Mouse (Mus musculus): ENCODE data around the gene C77080.

Gene C77080

DNA sequence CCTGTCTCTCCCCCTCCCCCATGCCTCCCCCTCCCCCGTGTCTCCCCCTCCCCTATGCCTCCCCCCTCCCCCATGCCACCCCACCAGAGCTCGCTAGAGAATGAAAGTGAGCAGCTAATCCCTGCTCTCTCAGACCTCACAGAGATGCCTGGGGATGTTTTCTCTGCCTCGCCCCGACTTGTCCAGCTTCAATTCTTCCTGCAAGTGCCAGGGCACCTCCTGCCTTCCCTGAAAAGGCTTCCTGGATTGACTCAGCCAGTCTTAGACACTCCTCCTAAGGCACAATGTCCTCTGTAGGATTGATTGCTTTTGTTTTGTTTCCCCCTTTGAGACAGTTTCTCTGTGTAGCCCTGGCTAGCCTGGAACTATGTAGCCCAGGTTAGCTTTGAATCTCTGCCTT, at the start of gene C77080:
Gene C77080, minus strand, starts transcription at position 209 of the 400 bp plus-strand sequence.
- no peak for DNase-seq

DNA sequence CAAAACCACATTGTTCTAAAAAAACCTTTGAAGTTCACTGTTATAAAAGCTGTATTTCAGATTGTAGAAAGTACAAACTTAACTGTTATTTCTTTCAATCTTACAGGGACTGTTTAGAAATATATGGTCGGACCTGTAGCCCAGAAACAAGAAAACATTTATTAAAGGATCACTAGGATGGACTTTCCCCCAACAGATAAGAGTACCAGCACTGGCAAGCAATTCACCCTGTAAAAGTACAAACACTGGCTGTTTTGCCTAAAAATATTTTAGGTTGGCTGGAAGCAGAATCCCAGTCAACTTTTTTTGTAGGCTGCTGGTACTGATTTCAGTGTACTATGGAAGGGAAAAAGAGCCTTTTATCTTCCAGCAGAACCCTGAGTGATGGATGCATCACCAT, 46.7 kb upstream of the C77080 start:
- DNase-seq = no peak

DNA sequence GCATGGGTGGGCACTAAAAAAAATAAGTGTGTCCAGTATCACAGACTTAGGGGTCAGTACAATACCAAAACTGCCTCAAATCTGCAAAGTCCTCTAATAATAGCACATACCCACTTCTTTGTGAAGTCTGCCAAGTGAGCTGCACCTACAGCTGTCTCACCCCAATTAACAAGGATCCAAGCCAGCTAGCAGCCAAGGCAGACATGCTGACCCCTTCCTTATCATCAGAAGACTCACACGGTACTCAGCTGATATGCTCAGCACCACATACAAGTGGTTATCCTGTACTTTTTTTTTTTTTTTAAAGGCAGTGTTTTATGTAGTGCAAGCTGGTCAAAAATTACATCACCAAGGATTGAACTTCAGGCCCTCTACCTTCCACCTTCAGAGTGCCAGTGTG, 43.1 kb upstream of the C77080 start:
- DNase-seq = no peak

DNA sequence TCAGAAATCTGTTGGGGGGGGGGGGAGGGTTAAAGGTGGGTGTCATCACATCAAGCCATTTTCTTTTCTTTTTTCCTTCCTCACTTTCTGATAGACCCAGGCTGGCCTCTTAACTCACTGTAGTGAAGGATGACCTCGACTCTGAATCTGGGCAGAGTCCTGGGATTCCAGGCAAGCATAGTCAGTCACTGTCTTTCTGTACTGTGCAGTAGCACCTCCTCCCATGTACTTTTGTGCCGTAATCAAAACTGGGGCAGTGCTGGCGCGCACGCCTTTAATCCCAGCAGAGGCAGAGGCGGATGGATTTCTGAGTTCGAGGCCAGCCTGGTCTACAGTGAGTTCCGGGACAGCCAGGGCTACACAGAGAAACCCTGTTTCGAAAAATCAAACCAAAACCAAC, 42.6 kb upstream of the C77080 start:
- DNase-seq = no peak

DNA sequence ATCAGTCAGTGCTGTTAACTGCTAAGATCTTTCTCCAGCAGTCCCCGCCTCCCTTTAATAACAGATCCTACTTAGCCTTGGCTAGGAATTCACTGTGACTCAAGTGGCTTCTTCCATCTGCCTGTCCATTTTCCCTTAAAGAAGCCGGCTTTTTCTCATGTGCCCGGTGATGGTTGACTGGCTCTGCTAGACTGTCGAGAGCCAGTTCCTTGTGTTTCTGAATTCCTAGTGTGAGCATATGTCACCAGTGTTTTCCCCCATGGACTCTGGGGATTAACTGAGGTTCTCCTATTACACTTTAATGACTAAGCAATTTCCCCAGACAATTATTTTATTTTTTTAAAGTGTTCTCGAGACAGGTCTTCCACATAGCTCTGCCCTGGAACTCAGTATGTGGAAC, 42.2 kb upstream of the C77080 start:
- no peak for DNase-seq

DNA sequence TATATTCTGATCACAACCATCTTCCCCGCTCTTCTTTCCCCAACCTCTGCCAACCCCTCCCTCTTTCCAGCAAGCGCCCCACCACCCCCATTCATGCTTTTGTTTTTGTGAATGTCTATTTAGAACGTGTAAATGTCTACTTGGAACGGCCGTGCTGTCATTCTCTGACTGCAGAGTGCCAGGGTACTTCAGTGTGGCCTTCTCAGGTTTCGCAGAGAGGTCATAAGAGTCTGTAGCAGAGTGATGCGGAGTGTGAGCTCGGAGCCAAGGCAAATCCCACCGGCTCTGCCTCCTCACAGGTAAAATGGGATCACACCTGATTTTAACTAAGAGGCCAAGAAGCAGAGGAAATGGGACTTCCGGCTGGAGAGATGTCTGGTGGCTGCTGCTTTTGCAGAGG, 37.9 kb upstream of the C77080 start:
- no peak for DNase-seq

DNA sequence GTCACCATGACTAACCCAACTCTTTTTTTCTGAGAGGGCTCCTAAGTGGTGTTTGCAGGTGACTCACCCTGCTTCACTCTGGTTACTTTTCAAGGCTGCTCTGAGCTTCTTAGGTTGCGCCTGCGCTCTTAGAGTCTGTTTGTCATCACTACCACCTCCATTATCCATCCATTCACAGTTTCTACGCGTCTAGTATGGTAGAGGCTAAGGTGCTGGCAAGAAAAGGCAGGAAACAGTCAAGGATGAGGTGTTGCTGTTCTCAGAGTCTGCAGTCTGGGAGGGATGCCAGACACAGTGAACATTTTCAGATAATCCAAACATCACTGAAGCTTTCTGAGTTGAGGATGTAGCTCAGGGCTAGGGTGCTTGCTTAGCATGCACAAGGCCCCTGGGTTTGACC, 36.5 kb upstream of the C77080 start:
- DNase-seq = peak; percentile 70

DNA sequence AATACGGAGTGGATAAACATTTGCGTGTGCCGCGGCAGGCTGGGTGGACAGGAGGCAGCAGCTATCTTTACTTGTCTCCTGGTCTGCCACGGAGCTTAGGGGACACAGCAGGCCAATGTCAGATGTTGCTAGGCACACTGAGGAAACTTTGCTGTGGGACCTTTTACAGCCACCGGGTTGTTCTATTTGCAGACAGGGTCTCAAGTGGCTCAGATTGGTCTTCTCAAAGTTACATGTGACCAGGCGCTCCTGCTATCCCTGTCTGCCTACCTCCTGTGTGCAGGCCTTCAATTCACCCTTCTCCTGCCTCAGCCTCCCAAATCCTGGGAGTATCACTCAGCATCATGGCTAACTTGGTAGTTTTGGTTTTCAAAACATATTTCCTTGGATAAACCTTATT, 34.9 kb upstream of the C77080 start:
- no peak for DNase-seq

DNA sequence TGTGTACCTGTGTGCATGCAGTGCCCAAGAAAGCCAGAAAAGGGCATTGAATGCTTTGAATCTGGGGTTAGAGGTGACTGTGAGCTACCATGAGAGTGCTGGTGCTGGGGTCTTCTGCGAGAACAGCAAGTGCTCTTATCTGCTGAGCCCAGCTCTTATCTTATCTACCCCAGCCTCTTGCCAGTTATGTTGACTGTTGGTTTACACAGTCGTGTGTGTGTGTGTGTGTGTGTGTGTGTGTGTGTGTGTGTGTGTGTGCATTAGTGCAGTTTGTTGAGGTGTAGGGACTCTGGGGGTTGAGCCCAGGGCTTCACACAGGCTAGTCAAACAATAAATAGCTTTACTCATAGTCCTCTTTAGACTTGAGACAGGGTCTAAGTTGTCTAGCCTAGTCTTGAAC, 34.0 kb upstream of the C77080 start:
- no peak for DNase-seq

DNA sequence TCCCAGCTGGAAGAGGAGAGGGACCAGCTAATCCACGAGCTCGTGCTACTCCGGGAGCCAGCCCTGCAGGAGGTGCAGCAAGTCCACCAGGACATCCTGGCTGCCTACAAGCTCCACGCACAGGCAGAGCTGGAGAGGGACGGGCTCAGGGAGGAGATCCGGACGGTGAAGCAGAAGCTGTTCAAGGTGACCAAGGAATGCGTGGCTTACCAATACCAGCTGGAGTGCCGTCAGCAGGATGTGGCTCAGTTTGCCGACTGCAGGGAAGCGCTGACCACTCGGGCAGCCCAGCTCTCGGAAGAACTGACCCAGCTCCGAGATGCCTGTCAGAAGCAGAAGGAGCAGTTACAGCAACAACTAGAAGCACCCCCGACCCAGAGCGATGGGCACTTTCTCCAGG, 32.5 kb upstream of the C77080 start:
- no peak for DNase-seq

DNA sequence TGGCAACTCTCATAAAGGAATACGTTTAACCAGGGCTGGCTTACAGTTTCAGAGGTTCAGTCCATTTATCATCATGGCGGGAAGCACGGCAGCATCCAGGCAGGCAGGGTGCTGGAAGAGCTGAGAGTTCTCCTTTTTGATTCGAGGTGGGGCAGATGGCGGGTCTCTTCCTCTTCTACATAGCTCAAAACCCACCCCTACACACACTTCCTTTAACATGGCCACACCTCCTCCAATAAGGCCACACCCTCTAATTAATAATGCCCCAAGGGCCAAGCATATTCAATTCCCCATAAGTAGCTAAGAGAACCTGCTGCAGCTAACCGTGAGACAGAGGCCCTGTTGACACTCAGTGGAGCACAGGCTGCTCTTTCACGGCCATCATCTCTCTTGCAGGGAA, 31.6 kb upstream of the C77080 start:
- DNase-seq = no peak

DNA sequence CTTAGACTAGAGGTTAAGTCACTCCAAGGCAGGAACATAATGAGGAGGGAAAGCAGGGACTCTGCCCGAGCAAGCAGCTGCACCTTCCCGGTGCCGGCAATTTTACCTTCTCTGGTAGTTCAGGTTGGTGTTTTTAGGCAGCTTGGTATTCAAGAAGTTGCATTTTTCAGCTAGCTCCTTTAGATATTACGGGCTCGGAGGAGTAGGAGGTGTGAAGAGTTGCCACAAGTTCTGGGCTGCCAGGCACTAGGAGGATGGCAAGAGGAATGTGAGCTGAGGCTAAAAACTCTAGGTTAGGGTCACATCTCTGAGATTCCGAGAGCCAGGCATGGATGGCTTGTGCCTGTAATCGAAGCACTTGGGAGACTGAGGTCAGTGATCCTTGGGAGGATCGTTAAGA, 28.5 kb upstream of the C77080 start:
- peak; percentile 15 for DNase-seq

DNA sequence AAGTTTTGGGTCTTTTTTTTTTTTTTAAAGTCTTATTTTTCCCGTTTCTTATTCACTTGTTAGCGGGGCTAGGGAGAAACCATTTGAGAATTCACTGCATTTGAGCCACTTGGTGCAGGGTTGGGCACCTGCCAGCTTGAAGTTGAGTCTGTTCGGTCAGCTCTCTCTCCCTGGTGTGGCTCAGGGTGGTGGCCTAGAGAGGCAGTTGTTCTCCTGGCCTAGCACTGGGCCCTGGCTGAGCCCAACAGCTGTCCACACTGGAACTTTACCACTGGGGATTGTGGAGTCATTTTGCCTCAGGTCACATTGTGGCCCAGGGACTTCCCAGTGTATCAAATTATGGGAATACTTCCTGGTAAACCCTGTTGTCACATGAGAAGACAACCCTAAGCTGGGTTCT, 26.9 kb upstream of the C77080 start:
- DNase-seq = no peak

DNA sequence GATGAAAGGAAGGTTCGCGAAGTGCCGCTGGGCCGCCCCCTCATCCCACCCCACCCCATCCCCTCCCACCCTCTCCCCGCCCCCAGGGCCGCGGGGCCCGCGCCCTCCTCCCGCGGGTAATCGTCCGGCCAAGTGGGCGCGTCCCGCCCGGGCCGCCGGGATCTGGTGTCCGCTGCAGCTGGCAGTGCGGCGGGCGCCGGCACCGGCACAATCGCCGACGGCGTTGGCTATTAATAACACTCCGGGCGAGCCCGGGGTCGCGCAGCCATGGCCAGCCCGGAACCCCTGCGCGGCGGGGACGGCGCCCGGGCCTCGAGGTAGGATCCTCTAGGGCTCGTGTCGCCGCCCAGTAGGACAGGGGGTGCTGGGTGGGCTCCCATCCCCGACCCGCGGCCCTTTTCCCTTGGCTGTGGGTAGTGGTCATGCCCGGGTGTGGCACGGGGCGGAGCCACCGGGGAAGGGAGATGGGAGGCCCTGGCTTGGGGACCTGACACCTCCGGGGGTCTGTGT, 26.3 kb upstream of the C77080 start, which contains the start of gene Sync:
Gene Sync, plus strand, starts transcription at position 146 of the 510 bp plus-strand sequence.
- no peak for DNase-seq

DNA sequence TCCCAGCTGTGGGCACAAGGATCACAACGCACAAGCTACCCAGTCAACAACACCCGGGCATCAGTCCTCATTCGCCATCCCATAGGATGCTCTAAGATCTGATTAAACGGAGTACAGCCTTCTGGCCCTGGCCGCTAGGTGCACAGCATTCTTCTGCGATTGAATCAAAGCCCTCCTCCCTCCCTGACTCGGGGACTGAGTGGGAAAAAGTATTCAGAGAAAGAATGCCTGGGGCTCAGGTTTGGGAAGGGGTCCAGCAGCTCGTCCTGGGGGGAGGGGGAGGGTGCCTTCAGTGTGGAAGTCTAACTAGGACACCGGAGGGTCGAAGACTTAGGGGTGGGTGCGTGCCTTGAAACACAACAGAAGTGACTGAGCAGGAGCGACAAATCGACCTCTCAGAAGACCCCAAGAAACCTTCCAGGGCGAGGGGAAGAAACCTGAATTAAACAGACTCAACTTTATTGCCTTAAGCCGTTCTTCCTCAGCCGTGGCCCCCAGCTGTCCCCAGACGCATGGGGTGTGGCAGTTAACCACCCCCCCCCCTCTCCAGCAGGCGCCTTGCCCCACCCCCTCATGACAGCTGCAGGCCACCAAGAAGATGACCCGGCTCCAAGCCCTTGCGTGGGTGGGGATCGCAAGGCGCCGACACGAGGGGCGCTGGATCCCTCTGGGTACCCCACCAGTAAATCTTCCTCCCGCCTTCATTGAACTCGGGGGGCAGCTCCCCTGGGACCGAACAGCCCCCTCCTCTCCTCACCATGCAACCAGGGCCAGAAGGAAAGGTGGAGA, 25.7 kb upstream of the C77080 start:
- DNase-seq = no peak

DNA sequence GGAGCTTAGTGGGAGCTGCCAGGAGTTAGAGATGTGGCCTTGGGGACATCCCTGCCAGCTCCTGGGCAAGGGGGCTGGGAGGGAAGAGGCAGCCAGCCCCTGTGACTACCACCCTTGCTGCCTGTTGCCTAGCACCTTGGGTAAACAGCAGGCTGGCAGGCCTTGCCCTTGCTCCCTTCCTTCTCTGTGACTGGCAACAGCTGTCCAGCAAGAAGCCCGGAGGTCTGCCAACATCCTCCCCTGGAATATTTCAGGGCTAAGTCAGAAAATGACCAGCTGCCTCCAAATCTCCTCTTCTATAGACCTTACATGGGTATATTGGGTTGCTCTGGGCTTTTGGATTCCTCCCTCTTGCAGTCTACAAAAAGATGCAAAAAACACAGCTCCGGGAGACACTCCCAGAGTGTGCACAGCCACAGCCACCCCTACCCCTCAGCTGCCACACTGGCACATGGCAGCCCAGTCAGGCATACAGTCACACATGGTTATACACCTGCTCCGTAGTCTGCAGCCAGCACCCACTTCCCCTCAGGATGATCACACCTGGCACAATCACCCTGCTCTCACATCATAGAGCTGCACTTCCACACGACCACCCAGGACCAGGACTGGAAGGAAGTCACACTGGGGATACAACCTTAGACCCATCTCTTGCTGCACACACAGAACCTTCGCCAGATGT, 24.9 kb upstream of the C77080 start:
- DNase-seq = no peak

DNA sequence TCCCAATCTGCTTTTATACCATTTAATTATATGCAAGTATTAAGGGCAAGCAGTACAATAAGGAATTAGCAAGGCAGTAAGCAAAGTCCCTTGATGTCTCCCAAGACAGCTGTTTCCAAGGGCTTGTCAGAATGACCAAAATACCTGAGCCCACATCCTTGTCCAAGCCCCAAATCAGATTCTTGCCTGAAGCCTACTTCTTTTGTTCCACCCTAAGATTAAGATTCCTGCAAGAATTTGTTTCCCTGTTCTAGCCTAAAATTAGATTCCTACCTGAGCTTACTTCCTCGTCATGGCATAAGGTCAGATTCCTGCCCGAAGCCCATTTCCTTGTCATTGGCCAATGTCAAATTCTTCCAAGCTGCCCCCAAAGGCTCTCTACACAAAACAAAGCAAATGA, 23.5 kb upstream of the C77080 start:
- no peak for DNase-seq

DNA sequence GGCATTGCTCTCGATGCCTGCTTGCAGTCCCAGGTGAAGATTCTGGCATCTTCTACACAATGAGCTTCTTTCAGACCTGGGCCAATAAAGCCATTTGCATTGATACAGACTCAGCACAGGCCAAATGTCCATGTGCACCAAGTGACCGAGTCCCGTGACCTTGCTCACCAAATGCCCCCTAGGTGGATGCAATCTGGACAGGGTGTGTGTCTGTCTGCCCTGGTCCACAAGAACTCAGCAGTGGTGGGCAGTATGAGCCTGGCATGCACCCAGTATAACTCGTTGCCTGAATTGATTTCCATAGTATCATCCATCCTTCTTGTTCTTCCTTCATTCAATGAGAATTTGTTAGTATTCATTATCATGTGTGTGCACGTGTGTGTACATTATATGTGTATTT, 22.0 kb upstream of the C77080 start:
- no peak for DNase-seq

DNA sequence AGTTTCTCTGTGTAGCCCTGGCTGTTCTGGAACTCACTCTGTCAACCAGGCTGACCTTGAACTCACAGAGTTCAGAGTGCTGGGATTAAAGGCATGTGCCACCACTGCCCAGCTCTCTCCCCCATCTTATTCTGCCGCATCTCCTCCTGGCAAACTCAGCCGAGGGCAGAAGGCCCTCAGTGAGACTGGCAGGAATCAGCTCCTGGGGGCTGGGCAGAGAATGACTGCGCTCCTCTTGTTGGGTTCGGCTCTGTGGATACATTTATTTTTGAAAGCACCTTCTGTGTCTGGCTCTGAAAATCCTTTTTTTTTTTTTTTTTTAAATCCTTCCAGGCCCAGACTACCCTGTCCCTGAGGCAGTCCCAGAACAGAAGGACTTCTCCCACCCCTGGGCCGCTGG, 21.6 kb upstream of the C77080 start:
- no peak for DNase-seq

DNA sequence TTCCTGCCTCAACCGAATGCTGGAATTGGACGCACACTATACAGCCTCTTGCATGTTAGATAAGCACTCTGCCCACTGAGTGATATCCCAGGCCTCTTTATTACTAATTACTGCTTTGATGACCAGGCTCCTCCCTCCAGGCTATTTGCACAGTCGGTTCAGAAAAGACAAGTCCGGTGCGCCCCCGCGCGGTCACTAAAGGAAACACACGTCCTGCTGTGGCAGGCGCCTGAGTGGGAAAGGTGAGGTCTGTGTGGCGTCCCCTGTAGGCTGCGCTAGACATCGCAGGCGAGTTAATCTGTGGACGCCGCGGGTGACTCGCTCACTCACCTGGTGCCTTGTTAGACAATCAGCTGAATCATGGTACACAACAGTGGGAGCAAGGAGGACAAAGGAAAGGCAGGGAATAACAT, 15.3 kb upstream of the C77080 start:
- peak; percentile 93 for DNase-seq

DNA sequence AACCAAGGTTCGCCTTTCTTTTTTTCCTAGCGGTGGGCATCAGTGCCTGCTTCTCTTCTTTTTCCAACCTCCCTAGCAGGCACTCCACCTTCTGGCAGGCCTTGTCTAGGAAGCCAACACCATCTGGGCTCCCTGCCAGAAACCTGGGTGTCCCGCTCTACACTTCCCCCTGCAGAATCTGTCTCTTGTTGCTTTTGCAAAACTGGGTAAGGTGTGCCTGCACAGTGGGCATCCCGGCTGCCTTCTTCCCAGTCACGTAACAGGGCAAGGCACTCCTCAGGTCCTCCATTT, 11.5 kb upstream of the C77080 start:
- peak; percentile 59 for DNase-seq

DNA sequence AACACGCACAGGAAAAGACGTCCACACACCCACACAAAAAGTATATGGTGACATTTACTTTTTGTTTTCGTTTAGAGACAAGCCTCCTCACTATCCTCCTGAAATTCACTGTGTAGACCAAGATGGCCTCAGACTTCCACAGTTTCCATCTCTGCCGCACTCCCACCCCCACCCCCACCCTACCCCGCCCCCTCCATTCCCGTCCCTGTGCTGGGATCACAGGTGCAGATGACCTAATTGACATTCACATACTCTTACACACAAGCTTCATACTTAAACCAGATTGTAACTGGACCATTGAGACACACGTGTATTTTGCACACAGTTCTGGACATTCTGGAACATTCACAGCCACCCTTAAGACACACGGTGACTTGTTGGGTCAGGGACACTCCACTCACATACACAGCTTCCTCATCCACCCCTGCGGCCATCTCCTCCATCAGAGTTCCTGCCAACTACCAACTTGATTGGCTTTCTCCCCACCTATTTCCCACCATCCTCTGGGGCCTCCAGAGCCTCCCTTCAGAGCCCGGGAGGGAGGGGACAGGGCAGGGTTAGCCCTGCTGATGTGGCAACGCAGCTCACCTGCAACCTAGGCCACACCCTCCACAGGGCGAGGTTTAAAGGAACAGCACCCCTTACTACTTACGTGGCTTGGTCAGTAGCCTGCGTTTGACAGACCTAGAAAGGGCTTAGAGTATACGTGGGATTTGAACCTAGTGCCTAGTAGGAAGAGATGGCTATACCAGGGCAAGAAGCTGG, 11.0 kb upstream of the C77080 start:
- no peak for DNase-seq

DNA sequence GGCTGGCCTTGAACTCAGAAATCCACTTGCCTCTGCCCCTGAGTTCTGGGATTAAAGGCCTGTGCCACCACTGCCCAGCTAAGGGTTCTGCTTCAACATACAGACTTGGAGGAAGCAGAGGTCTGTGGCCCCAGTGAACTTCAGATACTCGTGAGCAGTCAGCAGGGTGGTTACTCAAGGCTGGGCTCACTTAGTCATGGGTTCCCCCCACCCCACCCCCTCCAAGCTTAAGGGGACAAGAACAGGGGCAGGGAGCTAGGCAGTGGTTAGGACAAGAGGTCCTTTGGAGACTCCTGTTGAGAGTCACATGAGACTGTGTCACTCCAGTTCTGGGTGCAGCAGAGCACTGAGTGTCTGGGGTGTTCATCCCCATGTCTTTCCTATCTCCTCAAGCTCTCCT, 7.5 kb upstream of the C77080 start:
- no peak for DNase-seq

DNA sequence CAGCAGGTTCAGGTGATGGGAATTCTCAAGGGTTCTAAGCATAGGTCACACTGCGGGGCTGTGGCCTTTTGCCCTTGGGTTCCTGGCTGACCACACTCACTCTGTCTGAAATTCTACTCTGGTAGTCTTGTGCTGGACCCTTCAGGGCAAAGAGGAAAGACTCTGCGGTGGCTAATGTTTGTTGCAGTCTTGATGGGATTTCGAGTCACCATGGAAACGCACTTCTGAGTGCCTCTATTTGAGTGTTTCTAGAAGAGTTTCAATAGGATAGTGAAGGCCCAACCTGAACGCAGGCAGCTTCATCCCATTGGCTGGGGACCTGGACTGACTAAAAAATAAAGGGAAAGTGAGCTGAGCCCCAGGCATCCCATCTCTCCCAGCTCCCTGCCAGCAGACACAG, 5.6 kb upstream of the C77080 start:
- no peak for DNase-seq

All from right cerebral cortex, adult 18-20 months (tissue).